Mouse (Mus musculus): Measurements from ENCODE around the gene Ky.

- TF ChIP-seq CTCF (IDR thresholded peaks at IDR 0.05; ENCODE audit: low read depth, low read length) (no peak), EP300 (IDR thresholded peaks at IDR 0.05; ENCODE audit: insufficient read depth, low read depth, low read length) (no peak)
These were observed 52.9 kb downstream of the Ky start for GRCm38 (mm10) chr9:102558463-102558862.

All from ES-Bruce4 (cell line).